Mouse (Mus musculus): ENCODE results near the gene Tpsab1.

- no peak for TF ChIP-seq FOSL1 (IDR thresholded peaks at IDR 0.05; ENCODE audit: insufficient read depth, low read length, poor library complexity, severe bottlenecking)
- TF ChIP-seq USF1 (IDR thresholded peaks at IDR 0.05; ENCODE audit: low read depth) = no peak
- no peak for TF ChIP-seq CTCF (IDR thresholded peaks at IDR 0.05; ENCODE audit: control insufficient read depth, insufficient read depth, insufficient read length)
Measured at GRCm38 (mm10) chr17:25294111-25294510, 51.3 kb downstream of the Tpsab1 start.
